Comparison of ENCODE assay signal across 8 mouse cellular contexts in the genomic region with DNA sequence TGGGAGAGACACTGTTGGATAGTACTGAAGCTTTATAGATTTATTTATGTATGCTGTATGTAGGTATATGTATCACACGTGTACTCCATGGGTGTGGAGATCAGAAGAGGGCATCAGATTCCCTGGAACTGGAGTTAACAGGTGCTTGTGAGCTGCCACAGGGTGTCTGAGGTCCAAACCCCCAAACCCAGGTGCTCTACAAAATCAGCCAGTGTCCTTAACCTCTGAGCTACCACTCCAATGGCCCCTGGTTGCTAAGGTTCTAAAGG. TPM values are rescaled to one million over a fixed set of nuclear protein-coding genes. Genes with fewer than 3 reads are reported as not detected.
DNase-seq lines count a peak whose midpoint lies in the region; ATAC-seq and TF ChIP-seq lines count a peak whose summit lies in the region.

No protein-coding gene starts in this region.

- H3K4me2 ChIP-seq in neural tube, embryonic 12.5 days (replicated peaks), result peak overlapping the region; percentile 61

- peak overlapping the region; percentile 61 for H3K9ac ChIP-seq in neural tube, embryonic 12.5 days

- H3K27me3 ChIP-seq in limb, embryonic 10.5 days (ENCODE audit: low read depth, poor library complexity, severe bottlenecking), result no peaks in the 10 kb centered on the region
- H3K27me3 ChIP-seq in neural tube, embryonic 12.5 days (replicated peaks), result no peaks in the 10 kb centered on the region

- no peaks in the 10 kb centered on the region for H3K4me1 ChIP-seq in embryonic fibroblast, embryonic 13.5 days (ENCODE audit: control insufficient read depth, insufficient read depth, low read length)
- peaks cover 20% of the 10 kb centered on the region for H3K4me1 ChIP-seq in limb, embryonic 10.5 days
- peaks cover 20% of the 10 kb centered on the region for H3K4me1 ChIP-seq in neural tube, embryonic 12.5 days

- no peak for TF ChIP-seq POLR2A in embryonic fibroblast, embryonic 13.5 days (IDR thresholded peaks at IDR 0.05; ENCODE audit: low read depth, low read length)

- ATAC-seq in neural tube, embryonic 12.5 days (ENCODE audit: low FRiP score, low read depth), result no peak; the same call in 1 of the 2 replicates

- H3K4me3 ChIP-seq in layer of hippocampus, adult 2 months, result peak overlapping the region; percentile 59
- H3K4me3 ChIP-seq in embryonic fibroblast, embryonic 13.5 days (ENCODE audit: insufficient read depth, low read length), result peak overlapping the region; percentile 74
- H3K4me3 ChIP-seq in limb, embryonic 10.5 days, result peak overlapping the region; percentile 63
- H3K4me3 ChIP-seq in neural tube, embryonic 12.5 days, result peak overlapping the region; percentile 37

- H3K9me3 ChIP-seq in limb, embryonic 10.5 days (replicated peaks), result no peaks in the 10 kb centered on the region
- H3K9me3 ChIP-seq in neural tube, embryonic 12.5 days, result peaks cover 4% of the 10 kb centered on the region; the same call in 1 of the 2 replicates

- 6% methylated on average over 1 of the region's 1 CpGs for WGBS in limb, embryonic 10.5 days
- WGBS in neural tube, embryonic 12.5 days, result 0% methylated on average over 1 of the region's 1 CpGs

- peak overlapping the region; percentile 92 for H3K27ac ChIP-seq in layer of hippocampus, adult 2 months
- no peak overlapping the region for H3K27ac ChIP-seq in embryonic fibroblast, embryonic 13.5 days (ENCODE audit: insufficient read depth, low read length)
- H3K27ac ChIP-seq in limb, embryonic 10.5 days, result peak overlapping the region; percentile 95
- peak overlapping the region; percentile 87; the same call in 1 of the 2 replicates for H3K27ac ChIP-seq in neural tube, embryonic 12.5 days

- no peak for DNase-seq in layer of hippocampus, adult 2 months (ENCODE audit: low spot score in 2 of 2)
- DNase-seq in layer of hippocampus, adult 9-11 months, result no peak
- DNase-seq in limb, embryonic 10.5 days (ENCODE audit: low spot score), result no peak
- no peak for DNase-seq in urinary bladder, postnatal 10 days (ENCODE audit: low spot score)
- no peak for DNase-seq in left cerebral cortex, adult 18-20 months (ENCODE audit: low spot score in 2 of 2)
- DNase-seq in spleen, adult 12 weeks (ENCODE audit: low spot score), result no peak

- no peaks in the 10 kb centered on the region for H3K36me3 ChIP-seq in limb, embryonic 10.5 days
- no peaks in the 10 kb centered on the region for H3K36me3 ChIP-seq in neural tube, embryonic 12.5 days

- TF ChIP-seq CTCF in layer of hippocampus, adult 2 months (conservative IDR thresholded peaks at IDR 0.05), result no peak
- TF ChIP-seq CTCF in embryonic fibroblast, embryonic 13.5 days (IDR thresholded peaks at IDR 0.05; ENCODE audit: borderline replicate concordance, insufficient read depth, low read length), result no peak

RNA-seq across cellular contexts. Expression of a gene that starts 39.7 kb away (rescaled TPM):
- not detected for total RNA-seq in layer of hippocampus, adult 2 months (2021)
- polyA plus RNA-seq in embryonic fibroblast, embryonic 13.5 days (2011; ENCODE audit: insufficient read length, low read depth, missing spikeins), result not detected in 2 replicates
- polyA plus RNA-seq in limb, embryonic 10.5 days (2016; fragmentation: Nextera tagmentation; extraction: Ambion mirVana), result not detected in 2 replicates
- polyA plus RNA-seq in neural tube, embryonic 12.5 days (2016; fragmentation: Nextera tagmentation; extraction: Ambion mirVana), result not detected in 2 replicates
- not detected for total RNA-seq in left cerebral cortex, adult 18-20 months (2021)
